Mouse (Mus musculus): ENCODE measurements around the gene Rinl.

Gene Rinl

GRCm38 (mm10) chr7:28810107-28811066 is 21.6 kb downstream of the Rinl start:
- peak; percentile 97 for DNase-seq

- DNase-seq: peak; percentile 95
Observed at GRCm38 (mm10) chr7:28811228-28811627, 22.5 kb downstream of the Rinl start.

GRCm38 (mm10) chr7:28811640-28812275 is 23.0 kb downstream of the Rinl start:
- DNase-seq: no peak

- no peak for DNase-seq
Observed at GRCm38 (mm10) chr7:28812436-28812835, 23.7 kb downstream of the Rinl start.

- DNase-seq: no peak
Observed at GRCm38 (mm10) chr7:28812949-28813348, 24.2 kb downstream of the Rinl start.

- DNase-seq: no peak
Observed at GRCm38 (mm10) chr7:28814306-28815034, 25.7 kb downstream of the Rinl start.

- DNase-seq: no peak
Observed at GRCm38 (mm10) chr7:28815230-28815629, 26.5 kb downstream of the Rinl start.

- DNase-seq: no peak
Observed at GRCm38 (mm10) chr7:28816201-28816600, 27.4 kb downstream of the Rinl start.

- no peak for DNase-seq
Observed at GRCm38 (mm10) chr7:28816920-28817319, 28.2 kb downstream of the Rinl start.

- DNase-seq: no peak
Observed at GRCm38 (mm10) chr7:28817524-28817923, 28.8 kb downstream of the Rinl start.

- DNase-seq: no peak
Observed at GRCm38 (mm10) chr7:28817957-28818356, 29.2 kb downstream of the Rinl start.

GRCm38 (mm10) chr7:28818436-28818835 is 29.7 kb downstream of the Rinl start:
- DNase-seq: no peak

- no peak for DNase-seq
Observed at GRCm38 (mm10) chr7:28818861-28819452, 30.2 kb downstream of the Rinl start.

- DNase-seq: no peak
Observed at GRCm38 (mm10) chr7:28819571-28819970, 30.8 kb downstream of the Rinl start.

GRCm38 (mm10) chr7:28820358-28821260 is 31.8 kb downstream of the Rinl start:
- DNase-seq: peak; percentile 73

GRCm38 (mm10) chr7:28821261-28821831 is 32.6 kb downstream of the Rinl start:
- no peak for DNase-seq

GRCm38 (mm10) chr7:28822556-28822955 is 33.8 kb downstream of the Rinl start:
- DNase-seq: no peak

GRCm38 (mm10) chr7:28822993-28823903 is 34.5 kb downstream of the Rinl start:
- no peak for DNase-seq

GRCm38 (mm10) chr7:28823932-28824331 is 35.2 kb downstream of the Rinl start:
- no peak for DNase-seq

GRCm38 (mm10) chr7:28824941-28825685 is 36.3 kb downstream of the Rinl start, which contains the start of gene Ech1:
TSS of gene Ech1 (plus strand) at chr7:28825217.
- DNase-seq: peak; percentile 94
